Mouse (Mus musculus) CH12.LX (cell line): Measurements from ENCODE around the gene Fbxo41.
A peak's percentile ranks its signal among the peaks of the same experiment; 100 is the strongest.

Experiments
- CHD2 ChIP-seq: IDR thresholded peaks from 2 replicates; pipeline ENCODE4 v1.6.1; 2011; ENCODE audit warnings: low read length, improper control_type of control experiment
- CTCF ChIP-seq, 2 experiments: IDR thresholded peaks in 1 of 2; conservative IDR thresholded peaks in 1 of 2; 2 replicates each; pipeline ENCODE4 v1.5.1; 2011 to 2012; ENCODE audit warnings: low read depth in 2 of 2, low read length in 2 of 2, improper control_type of control experiment in 1 of 2, inconsistent platforms in 1 of 2, mild to moderate bottlenecking in 1 of 2, moderate library complexity in 1 of 2
- ELF1 ChIP-seq: IDR thresholded peaks from 2 replicates; pipeline ENCODE4 v1.6.1; 2014; ENCODE audit warnings: low read depth, mild to moderate bottlenecking, inconsistent platforms, low read length, improper control_type of control experiment
- MYC ChIP-seq: IDR thresholded peaks from 2 replicates; pipeline ENCODE4 v1.6.1; 2011; ENCODE audit warnings: low read depth, mild to moderate bottlenecking, improper control_type of control experiment, low read length
- PAX5 ChIP-seq: IDR thresholded peaks from 2 replicates; pipeline ENCODE4 v1.6.1; 2012; ENCODE audit warnings: low read length, inconsistent platforms, mixed read lengths
- POLR2A ChIP-seq: IDR thresholded peaks from 2 replicates; pipeline ENCODE4 v1.6.1; 2011; ENCODE audit warnings: low read depth, mild to moderate bottlenecking, improper control_type of control experiment, low read length
- TCF12 ChIP-seq: IDR thresholded peaks from 2 replicates; pipeline ENCODE4 v1.6.1; 2014; ENCODE audit warnings: low read depth, mild to moderate bottlenecking, inconsistent platforms, low read length, improper control_type of control experiment
- ZKSCAN1 ChIP-seq: IDR thresholded peaks from 2 replicates; pipeline ENCODE4 v1.6.1; 2012; ENCODE audit warnings: low read depth, inconsistent platforms, low read length, improper control_type of control experiment, borderline replicate concordance

- TF ChIP-seq ELF1 (no peak), CTCF (conservative IDR thresholded peaks at IDR 0.05 in 1 of 2, IDR thresholded peaks at IDR 0.05 in 1 of 2; ENCODE audit: low read depth in 2 of 2, low read length in 2 of 2) (no peak), TCF12 (no peak), MYC (no peak), PAX5 (no peak), CHD2 (peak; percentile 16), POLR2A (peak; percentile 19; the same call in 1 of the 2 replicates), ZKSCAN1 (no peak)
Observed at GRCm38 (mm10) chr6:85469660-85470430, 32.9 kb downstream of the Fbxo41 start.
